Mouse (Mus musculus): ENCODE data around the gene Ube2c.
A peak's percentile ranks its signal among the peaks of the same experiment; 100 is the strongest.

The Ube2c gene

GRCm38 (mm10) chr2:164762593-164762992 is 7.1 kb upstream of the Ube2c start:
- no peak for DNase-seq

GRCm38 (mm10) chr2:164765841-164766240 is 3.9 kb upstream of the Ube2c start:
- DNase-seq, result no peak

- no peak for DNase-seq
Measured at GRCm38 (mm10) chr2:164767812-164768540, 1.7 kb upstream of the Ube2c start.

DNA sequence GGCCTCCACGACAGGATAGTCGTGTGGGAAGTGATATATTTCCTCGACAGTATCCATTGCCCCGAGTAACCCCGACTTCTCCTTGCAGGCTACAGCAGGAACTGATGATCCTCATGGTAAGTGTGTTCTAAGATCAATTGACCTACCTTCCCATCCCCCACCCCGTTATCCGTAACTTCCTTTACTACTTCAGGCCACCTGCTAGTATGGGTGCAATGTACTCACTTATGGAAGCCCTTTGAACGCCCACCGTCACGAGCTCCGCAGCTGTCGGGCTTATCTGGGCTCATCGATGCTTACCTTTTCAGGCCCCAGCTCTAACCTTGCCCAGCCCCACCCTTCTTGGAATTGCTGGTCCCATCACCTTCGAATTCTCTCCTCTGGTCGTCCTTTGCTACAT is 581 bp downstream of the Ube2c start:
- DNase-seq, result no peak

DNA sequence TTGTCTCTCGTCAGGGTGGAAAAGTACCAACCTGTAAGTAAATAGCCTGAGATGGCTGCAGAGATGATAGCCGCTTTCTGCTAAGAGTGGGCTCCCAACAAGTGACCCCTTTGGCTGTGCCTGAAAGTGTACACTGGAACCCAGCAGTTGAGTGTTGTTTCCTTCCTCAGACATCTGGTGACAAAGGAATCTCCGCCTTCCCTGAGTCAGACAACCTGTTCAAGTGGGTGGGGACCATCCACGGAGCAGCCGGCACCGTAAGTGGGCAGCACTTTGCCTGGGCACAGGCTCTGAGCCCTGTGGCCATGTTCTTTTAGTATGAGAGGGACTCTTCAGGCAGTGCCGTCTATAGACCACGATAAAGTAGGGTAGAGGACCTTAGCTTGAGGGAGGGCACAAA is 1.4 kb downstream of the Ube2c start:
- DNase-seq, result no peak

DNA sequence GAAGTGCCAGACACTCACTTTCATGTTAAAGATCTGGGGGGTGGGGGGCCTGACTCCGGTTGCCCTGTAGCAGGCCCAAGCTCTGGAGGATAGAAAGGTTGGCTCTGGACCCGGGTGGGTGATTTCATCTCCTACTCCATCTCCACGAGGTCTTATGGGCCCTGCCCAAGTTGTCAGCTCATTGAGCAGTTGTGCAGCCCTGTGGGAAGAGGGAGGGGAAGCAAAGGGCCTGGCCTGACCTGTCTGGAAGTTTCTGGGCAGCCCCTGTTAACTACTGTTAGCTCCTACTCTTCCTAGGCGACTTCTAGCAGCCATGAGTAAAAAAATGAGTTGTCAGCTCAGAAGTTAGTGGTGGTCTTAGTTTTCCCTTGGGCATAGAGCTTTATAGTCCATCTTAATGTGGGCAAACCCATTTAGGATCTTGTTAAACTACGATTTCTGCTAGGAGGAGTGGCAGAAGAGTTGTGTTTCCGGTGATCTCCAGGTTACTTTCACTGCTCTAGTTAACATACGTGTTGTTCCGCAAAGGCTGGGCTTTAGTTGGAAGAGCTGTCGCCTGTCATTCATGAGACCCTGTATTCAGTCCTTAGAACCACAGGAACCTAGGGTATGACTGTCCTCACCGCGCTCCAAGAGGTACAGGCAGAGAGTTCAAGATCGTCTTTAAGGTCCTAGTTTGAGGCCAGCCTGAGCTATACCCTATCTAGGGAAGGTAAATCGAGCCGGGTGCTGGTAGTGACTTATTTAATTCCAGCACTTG is 3.7 kb downstream of the Ube2c start:
- DNase-seq, result no peak

DNA sequence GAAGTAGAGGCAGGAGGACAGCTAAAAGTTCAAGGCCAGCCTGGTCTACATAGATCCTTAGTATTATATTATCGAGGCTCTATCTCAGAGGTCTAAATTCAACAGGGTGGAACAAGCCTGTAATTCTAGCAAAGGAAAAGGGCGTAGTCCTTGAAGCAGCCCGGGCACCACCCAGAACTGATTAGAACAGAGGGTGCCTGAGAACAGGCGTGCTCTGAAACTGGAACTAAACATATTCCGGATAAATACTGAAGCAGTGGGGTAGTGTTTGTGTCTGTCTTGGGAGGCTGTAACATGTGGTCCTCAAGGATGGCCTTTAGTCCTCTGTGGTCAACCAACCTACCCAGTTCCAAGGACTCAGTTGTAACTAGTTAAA is 4.3 kb downstream of the Ube2c start:
- no peak for DNase-seq

GRCm38 (mm10) chr2:164776130-164776529 is 6.4 kb downstream of the Ube2c start:
- DNase-seq, result no peak

GRCm38 (mm10) chr2:164776801-164777200 is 7.1 kb downstream of the Ube2c start:
- no peak for DNase-seq

- DNase-seq, result no peak
Measured at GRCm38 (mm10) chr2:164777246-164778014, 7.7 kb downstream of the Ube2c start.

- DNase-seq, result no peak
Measured at GRCm38 (mm10) chr2:164778015-164778287, 8.3 kb downstream of the Ube2c start.

DNA sequence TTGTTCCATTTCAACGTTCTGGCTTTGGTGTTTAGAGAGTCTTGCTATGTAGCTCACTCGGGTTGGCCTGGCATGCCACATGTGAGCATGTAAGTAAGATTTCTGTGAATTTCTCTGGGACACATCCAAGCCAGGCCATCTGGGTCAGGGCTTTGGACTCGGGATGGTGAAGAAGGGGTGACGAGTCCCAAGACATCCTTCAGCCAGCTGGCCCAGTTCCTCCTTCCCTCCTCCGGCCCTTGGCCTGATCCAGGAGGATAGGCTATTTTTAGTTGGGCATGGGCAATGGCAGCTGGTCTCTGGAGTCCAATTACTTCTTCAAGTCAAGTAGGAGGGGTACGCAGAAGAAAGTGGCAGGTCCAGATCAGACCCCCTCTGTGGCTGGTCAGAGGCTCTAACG is 9.1 kb downstream of the Ube2c start:
- DNase-seq, result no peak

DNA sequence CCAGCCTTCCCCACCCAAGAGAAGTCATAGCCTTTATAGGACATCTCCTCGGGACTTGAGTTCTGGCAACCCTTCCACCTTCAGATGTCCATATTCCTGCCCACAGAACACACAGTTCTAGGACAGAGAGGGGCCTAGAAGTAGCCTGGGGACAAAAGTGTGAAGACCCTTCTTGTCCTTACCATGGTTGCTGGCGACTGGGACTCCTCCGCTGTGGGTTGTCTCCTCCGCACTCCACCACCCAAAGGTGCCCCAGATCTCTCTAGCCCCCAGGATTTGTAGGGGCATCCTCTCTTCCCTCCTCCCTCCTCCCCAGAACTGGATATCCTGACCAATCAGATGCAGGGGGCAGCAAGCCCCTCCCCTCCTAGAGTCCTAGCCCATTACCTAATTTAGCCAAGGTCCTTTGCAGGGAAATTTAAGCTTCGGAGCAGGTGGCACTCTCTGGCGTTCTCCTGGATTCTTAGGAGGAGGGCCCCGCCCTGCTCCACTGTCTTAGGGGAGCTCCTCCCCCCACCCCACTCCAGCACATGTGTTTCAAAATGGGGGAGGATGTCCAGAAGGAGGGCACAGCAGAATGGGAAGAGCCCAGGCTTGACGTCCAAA is 9.9 kb downstream of the Ube2c start, which contains the start of gene Tnnc2:
Gene Tnnc2, minus strand, starts transcription at position 487 of the 606 bp plus-strand sequence.
- DNase-seq, result no peak

DNA sequence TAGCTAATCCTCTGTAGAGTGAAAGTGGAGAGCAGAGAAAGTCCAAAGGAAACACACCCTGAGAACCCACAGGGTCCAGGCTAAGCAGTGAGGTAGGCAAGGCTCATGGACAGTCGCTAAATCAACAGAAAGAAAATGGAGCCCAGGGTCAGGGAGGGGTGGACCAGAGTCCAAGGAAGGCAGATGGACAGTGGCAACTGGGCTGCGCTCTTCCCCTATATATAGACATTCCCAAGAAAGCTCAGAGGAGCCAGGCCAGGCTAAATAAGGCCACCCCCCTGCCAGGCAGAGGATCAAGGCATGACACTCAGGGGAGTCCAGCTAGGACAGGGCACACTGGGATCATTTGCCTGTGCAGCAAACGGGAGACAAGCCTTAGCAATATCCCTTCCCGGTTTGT is 12.2 kb downstream of the Ube2c start:
- no peak for DNase-seq

GRCm38 (mm10) chr2:164783926-164784581 is 14.4 kb downstream of the Ube2c start:
- DNase-seq, result peak; percentile 48

- DNase-seq, result no peak
Measured at GRCm38 (mm10) chr2:164784869-164785420, 15.2 kb downstream of the Ube2c start.

GRCm38 (mm10) chr2:164785481-164786387 is 16.0 kb downstream of the Ube2c start, which contains the start of gene Snx21:
Gene Snx21, plus strand, starts transcription at chr2:164785823.
- peak; percentile 93 for DNase-seq

DNA sequence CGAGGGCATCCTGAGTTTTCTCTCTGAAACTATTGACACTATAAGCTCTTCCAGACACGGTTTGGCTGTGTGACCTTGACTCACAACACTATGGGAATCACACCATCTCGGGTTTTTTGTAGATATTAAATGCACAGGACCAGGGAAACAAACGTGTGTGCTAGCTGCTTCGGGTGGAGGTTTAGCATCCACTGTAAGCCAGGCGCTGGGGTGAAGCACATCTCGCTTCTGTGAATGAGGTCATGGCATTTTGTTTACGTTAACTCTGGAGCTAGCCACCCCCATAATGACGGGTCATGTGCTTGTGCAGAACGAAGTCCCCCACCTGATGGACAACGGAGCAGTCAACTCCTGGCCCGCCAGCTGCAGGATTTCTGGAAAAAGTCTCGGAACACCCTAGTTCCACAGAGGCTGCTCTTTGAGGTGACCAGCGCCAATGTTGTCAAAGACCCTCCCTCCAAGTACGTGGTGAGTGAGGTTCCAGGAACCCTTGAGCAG is 16.7 kb downstream of the Ube2c start:
- DNase-seq, result peak; percentile 51

GRCm38 (mm10) chr2:164787032-164787431 is 17.3 kb downstream of the Ube2c start:
- DNase-seq, result no peak

DNA sequence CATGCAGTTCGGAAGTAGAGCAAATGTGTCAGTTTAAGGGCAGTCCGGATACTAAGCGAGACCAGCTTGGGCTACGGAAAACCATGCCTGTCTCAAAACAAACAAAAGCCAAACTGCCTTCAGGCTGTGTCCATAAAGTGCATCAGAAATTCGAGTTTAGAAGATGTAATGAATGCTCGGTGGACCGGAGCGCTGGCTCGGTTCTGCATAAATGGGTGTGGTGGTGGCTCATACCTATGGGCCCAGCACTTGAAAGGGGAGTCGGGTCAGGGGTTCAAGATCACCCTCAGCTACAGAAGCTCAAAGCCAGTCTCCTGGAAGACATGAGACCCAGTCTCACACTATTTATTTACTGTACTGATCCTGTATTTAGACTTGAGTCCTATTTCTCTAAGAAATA is 18.1 kb downstream of the Ube2c start:
- DNase-seq, result peak; percentile 41

GRCm38 (mm10) chr2:164788411-164788810 is 18.7 kb downstream of the Ube2c start:
- DNase-seq, result no peak

All from retina, postnatal 1 day (tissue).